Mouse (Mus musculus) spleen, adult 2 months (tissue): ENCODE data around the gene Fbxl3.

ENCODE experiments used
- CTCF ChIP-seq: fragments of 200-500 bp; IDR thresholded peaks from 2 replicates; pipeline ENCODE4 v1.5.1; 2011; ENCODE audit warnings: mild to moderate bottlenecking, inconsistent platforms; ENCODE audit not compliant: insufficient read depth, insufficient read length, insufficient replicate concordance; ENCODE audit errors: extremely low read depth
- POLR2A ChIP-seq: fragments of 200-500 bp; IDR thresholded peaks from 2 replicates; pipeline ENCODE4 v1.6.1; 2011; ENCODE audit warnings: low read depth, low read length, inconsistent platforms

DNA sequence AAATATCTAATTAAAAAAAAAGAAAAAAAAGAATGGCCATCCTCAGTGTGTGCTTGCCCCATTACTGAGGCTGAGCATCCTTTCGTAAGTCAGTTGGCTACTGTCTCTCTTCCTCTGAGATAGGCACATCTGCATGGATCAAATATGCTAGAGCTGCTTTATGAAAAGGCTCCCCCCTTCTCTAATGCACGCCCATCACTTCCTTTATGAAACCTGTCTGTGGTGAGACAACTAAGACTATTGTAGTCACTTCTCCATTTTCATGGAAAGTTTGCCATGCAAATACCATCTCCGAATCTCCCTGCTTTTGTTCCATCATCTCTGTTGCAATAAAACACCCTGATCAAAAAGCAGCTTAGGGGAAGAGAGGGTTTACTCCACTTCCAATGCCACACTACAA, 62.4 kb downstream of the Fbxl3 start:
- TF ChIP-seq POLR2A = no peak
- TF ChIP-seq CTCF = no peak
